Mouse (Mus musculus) stomach, postnatal 0 days (tissue): ENCODE data around the gene Tnfrsf9.

Experiments used
- CTCF ChIP-seq: IDR thresholded peaks from 2 replicates; pipeline ENCODE4 v1.5.1; 2016; ENCODE audit warnings: antibody characterized with exemption, low read depth, mild to moderate bottlenecking, moderate library complexity
- EP300 ChIP-seq: optimal IDR thresholded peaks from 2 replicates; pipeline ENCODE3; 2016; ENCODE audit warnings: antibody characterized with exemption

DNA sequence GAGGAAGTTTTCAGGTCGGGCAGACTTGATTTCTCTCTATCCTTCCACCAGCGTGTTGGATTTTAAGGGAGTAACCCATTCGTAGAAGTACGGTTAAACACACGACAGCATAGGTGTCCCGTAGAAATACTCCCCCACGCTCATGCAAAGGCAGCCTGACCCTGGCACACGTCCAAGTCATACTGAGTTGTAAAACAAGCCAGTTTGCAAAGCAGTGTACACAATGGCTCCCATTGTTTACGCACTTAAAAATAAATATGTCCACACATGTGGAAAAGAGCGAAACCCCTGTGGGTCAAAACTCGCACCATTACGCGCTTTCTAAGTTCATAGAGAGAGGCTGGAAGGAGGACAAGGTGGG is 24.4 kb upstream of the Tnfrsf9 start:
- no peak for TF ChIP-seq CTCF
- TF ChIP-seq EP300: no peak
